18 mouse cellular contexts compared by ENCODE assay signal in genomic region chr17:13541249-13541648, GRCm38 (mm10).
DNase-seq lines count a peak whose midpoint lies in the region; ATAC-seq lines count a peak whose summit lies in the region.
"Had no signal": no experiment of that assay in that cellular context is flagged by ENCODE, and none has a peak within 500 bp of the region (broad histone marks: within the 10 kb centered on the region; RNA-seq: fewer than 3 reads in every experiment).

No protein-coding gene starts in this region.

- peaks cover 58% of the 10 kb centered on the region for H3K9me3 ChIP-seq in hindbrain, embryonic 12.5 days (replicated peaks)
- H3K9me3 ChIP-seq in hindbrain, embryonic 11.5 days (ENCODE audit: control insufficient read depth, low read length): peaks cover 38% of the 10 kb centered on the region
- peaks cover 32% of the 10 kb centered on the region for H3K9me3 ChIP-seq in lung, embryonic 16.5 days (ENCODE audit: control insufficient read depth, low read length)
- H3K9me3 ChIP-seq in intestine, embryonic 15.5 days: peaks cover 14% of the 10 kb centered on the region
- H3K9me3 ChIP-seq in midbrain, embryonic 15.5 days: peaks cover 44% of the 10 kb centered on the region

- 72% methylated on average over 12 of the region's 12 CpGs for WGBS in hindbrain, embryonic 12.5 days
- 68% methylated on average over 12 of the region's 12 CpGs for WGBS in hindbrain, embryonic 11.5 days
- 69% methylated on average over 12 of the region's 12 CpGs for WGBS in lung, embryonic 16.5 days
- WGBS in intestine, embryonic 15.5 days: 71% methylated on average over 12 of the region's 12 CpGs
- 71% methylated on average over 12 of the region's 12 CpGs for WGBS in midbrain, embryonic 15.5 days

- H3K4me2 ChIP-seq in hindbrain, embryonic 12.5 days (replicated peaks): no peak overlapping the region
- H3K4me2 ChIP-seq in hindbrain, embryonic 11.5 days (replicated peaks; ENCODE audit: low read depth, low read length): no peak overlapping the region
- H3K4me2 ChIP-seq in lung, embryonic 16.5 days (ENCODE audit: low read depth, low read length): no peak overlapping the region
- no peak overlapping the region for H3K4me2 ChIP-seq in intestine, embryonic 15.5 days (replicated peaks)
- H3K4me2 ChIP-seq in midbrain, embryonic 15.5 days: no peak overlapping the region
- H3K4me2 ChIP-seq: heart, embryonic 12.5 days; liver, embryonic 15.5 days had no signal

- peak; percentile 34; the same call in 1 of the 2 replicates for ATAC-seq in hindbrain, embryonic 12.5 days (ENCODE audit: low FRiP score)
- ATAC-seq in hindbrain, embryonic 11.5 days (ENCODE audit: low FRiP score): no peak
- 0 out of 2 replicates have a peak, but pooled peaks have one; percentile 3 for ATAC-seq in lung, embryonic 16.5 days (ENCODE audit: low read depth)
- peak; percentile 16 for ATAC-seq in intestine, embryonic 15.5 days
- 0 out of 2 replicates have a peak, but pooled peaks have one; percentile 4 for ATAC-seq in midbrain, embryonic 15.5 days (replicated peaks)

- H3K27me3 ChIP-seq in hindbrain, embryonic 12.5 days: no peaks in the 10 kb centered on the region
- no peaks in the 10 kb centered on the region for H3K27me3 ChIP-seq in hindbrain, embryonic 11.5 days (ENCODE audit: control insufficient read depth, insufficient read depth, low read length)
- H3K27me3 ChIP-seq in lung, embryonic 16.5 days (ENCODE audit: control insufficient read depth, insufficient read depth, low read depth, low read length): no peaks in the 10 kb centered on the region
- no peaks in the 10 kb centered on the region for H3K27me3 ChIP-seq in intestine, embryonic 15.5 days (replicated peaks)
- no peaks in the 10 kb centered on the region for H3K27me3 ChIP-seq in midbrain, embryonic 15.5 days (replicated peaks)
- H3K27me3 ChIP-seq: heart, embryonic 12.5 days; liver, embryonic 15.5 days had no signal

- H3K36me3 ChIP-seq in hindbrain, embryonic 12.5 days: no peaks in the 10 kb centered on the region
- H3K36me3 ChIP-seq in hindbrain, embryonic 11.5 days (ENCODE audit: control insufficient read depth, insufficient read depth, low read length): no peaks in the 10 kb centered on the region
- H3K36me3 ChIP-seq in lung, embryonic 16.5 days (ENCODE audit: control insufficient read depth, insufficient read depth, low read length): no peaks in the 10 kb centered on the region
- H3K36me3 ChIP-seq in intestine, embryonic 15.5 days: no peaks in the 10 kb centered on the region
- no peaks in the 10 kb centered on the region for H3K36me3 ChIP-seq in midbrain, embryonic 15.5 days (replicated peaks)
- H3K36me3 ChIP-seq: heart, embryonic 12.5 days; liver, embryonic 15.5 days had no signal

- no peak for DNase-seq in hindbrain, embryonic 11.5 days (ENCODE audit: low spot score)
- no peak for DNase-seq in lung, postnatal 10 days
- DNase-seq in adrenal gland, adult 18-20 months (ENCODE audit: low spot score in 2 of 2): no peak
- DNase-seq in gastrocnemius, adult 18-20 months (ENCODE audit: low spot score): no peak
- DNase-seq: adrenal gland, adult 8-10 months; cerebellum, adult 11 months; gastrocnemius, postnatal 36 days; heart, postnatal 36 days; kidney, adult 11 months; kidney, postnatal 25 days; layer of hippocampus, adult 9-11 months; thymus, adult 18-20 months had no signal

- no peaks in the 10 kb centered on the region for H3K4me1 ChIP-seq in hindbrain, embryonic 12.5 days
- H3K4me1 ChIP-seq in hindbrain, embryonic 11.5 days (replicated peaks; ENCODE audit: control insufficient read depth, insufficient read depth, low read length): no peaks in the 10 kb centered on the region
- no peaks in the 10 kb centered on the region for H3K4me1 ChIP-seq in lung, embryonic 16.5 days (replicated peaks; ENCODE audit: control insufficient read depth, insufficient read depth, low read length)
- H3K4me1 ChIP-seq in intestine, embryonic 15.5 days (replicated peaks): no peaks in the 10 kb centered on the region
- no peaks in the 10 kb centered on the region for H3K4me1 ChIP-seq in midbrain, embryonic 15.5 days
- H3K4me1 ChIP-seq: heart, embryonic 12.5 days; liver, embryonic 15.5 days had no signal

- no peak overlapping the region for H3K9ac ChIP-seq in hindbrain, embryonic 12.5 days
- H3K9ac ChIP-seq in hindbrain, embryonic 11.5 days (ENCODE audit: low read depth, low read length): no peak overlapping the region
- no peak overlapping the region for H3K9ac ChIP-seq in lung, embryonic 16.5 days (ENCODE audit: low read length)
- no peak overlapping the region for H3K9ac ChIP-seq in intestine, embryonic 15.5 days
- H3K9ac ChIP-seq in midbrain, embryonic 15.5 days: no peak overlapping the region
- H3K9ac ChIP-seq: heart, embryonic 12.5 days; liver, embryonic 15.5 days had no signal

- H3K27ac ChIP-seq in hindbrain, embryonic 12.5 days: no peak overlapping the region
- H3K27ac ChIP-seq in hindbrain, embryonic 11.5 days (ENCODE audit: low read depth, low read length): no peak overlapping the region
- H3K27ac ChIP-seq in lung, embryonic 16.5 days (ENCODE audit: low read length): no peak overlapping the region
- H3K27ac ChIP-seq in intestine, embryonic 15.5 days: no peak overlapping the region
- H3K27ac ChIP-seq in midbrain, embryonic 15.5 days: no peak overlapping the region
- H3K27ac ChIP-seq: liver, embryonic 15.5 days had no signal

- no peak overlapping the region for H3K4me3 ChIP-seq in hindbrain, embryonic 12.5 days
- no peak overlapping the region for H3K4me3 ChIP-seq in hindbrain, embryonic 11.5 days (ENCODE audit: low read depth, low read length)
- no peak overlapping the region for H3K4me3 ChIP-seq in lung, embryonic 16.5 days (ENCODE audit: low read length)
- H3K4me3 ChIP-seq in intestine, embryonic 15.5 days (replicated peaks): no peak overlapping the region
- no peak overlapping the region for H3K4me3 ChIP-seq in midbrain, embryonic 15.5 days
- H3K4me3 ChIP-seq: heart, embryonic 12.5 days; liver, embryonic 15.5 days had no signal
